Mouse (Mus musculus) midbrain, embryonic 10.5 days (tissue): ENCODE data around the gene Spesp1. TPM values are rescaled to one million over a fixed set of nuclear protein-coding genes. Genes with fewer than 3 reads are reported as not detected.
A peak's percentile ranks its signal among the peaks of the same experiment; 100 is the strongest.

ENCODE experiments used
- DNase-seq: peaks from one replicate; pipeline ENCODE4 v3.0.0-alpha.2; 2017; ENCODE audit warnings: low spot score
- H3K27ac ChIP-seq: fragments of 300-500 bp; sonication (generic); replicated peaks from 2 replicates; pipeline ENCODE4 v1.5.1; 2016; ENCODE audit warnings: mild to moderate bottlenecking
- H3K27me3 ChIP-seq: fragments of 300-500 bp; sonication (generic); 2 replicates; pipeline ENCODE4 v1.6.1; 2016; ENCODE audit warnings: low read depth, mild to moderate bottlenecking; ENCODE audit not compliant: poor library complexity, severe bottlenecking
- H3K36me3 ChIP-seq: fragments of 300-500 bp; sonication (generic); 2 replicates; pipeline ENCODE4 v1.6.1; 2016; ENCODE audit warnings: mild to moderate bottlenecking, moderate library complexity
- H3K4me1 ChIP-seq: fragments of 300-500 bp; sonication (generic); 2 replicates; pipeline ENCODE4 v1.6.1; 2016
- H3K4me3 ChIP-seq: fragments of 300-500 bp; sonication (generic); 2 replicates; pipeline ENCODE4 v1.5.1; 2016; ENCODE audit warnings: mild to moderate bottlenecking, moderate library complexity
- H3K9me3 ChIP-seq: fragments of 300-500 bp; sonication (generic); replicated peaks from 2 replicates; pipeline ENCODE4 v1.6.1; 2016; ENCODE audit warnings: mild to moderate bottlenecking
- WGBS: fragments of 180-500 bp; shearing (Covaris S2); methylation state at CpG from one replicate; pipeline ENCODE4 v1.1.7; 2016; 5-methylcytosine and 5-hydroxymethylcytosine counted together
- microRNA-seq: library from miRNA; unstranded; fragments of <30 nt; microRNA quantifications from one replicate; pipeline ENCODE4, GENCODE M21; 2017
- polyA plus RNA-seq: library from polyadenylated mRNA; unstranded; fragments of >200 nt; fragmentation: Nextera tagmentation; extraction: Ambion mirVana; gene quantifications from 2 replicates; pipeline ENCODE4 v1.2.1, GENCODE M21; 2016

The Spesp1 gene
- polyA plus RNA-seq, 1 experiment from 2014 or later: not detected

- no peak overlapping the region for H3K4me3 ChIP-seq
- H3K36me3 ChIP-seq: no peaks in the 10 kb centered on the region
- peaks cover 15% of the 10 kb centered on the region for H3K4me1 ChIP-seq
- DNase-seq: no peak
- H3K9me3 ChIP-seq: no peaks in the 10 kb centered on the region
- peaks cover 14% of the 10 kb centered on the region for H3K27me3 ChIP-seq
- WGBS: 88% methylated on average over 10 of the region's 10 CpGs
- H3K27ac ChIP-seq: no peak overlapping the region
Observed at GRCm38 (mm10) chr9:62240036-62240435, 42.0 kb downstream of the Spesp1 start.

- no peaks in the 10 kb centered on the region for H3K27me3 ChIP-seq
- no peak overlapping the region for H3K4me3 ChIP-seq
- DNase-seq: no peak
- H3K9me3 ChIP-seq: no peaks in the 10 kb centered on the region
- peaks cover 9% of the 10 kb centered on the region for H3K4me1 ChIP-seq
- 0 out of 2 replicates have a peak overlapping the region, but pooled peaks have one; percentile 20 for H3K27ac ChIP-seq
- WGBS: 77% methylated on average over 9 of the region's 9 CpGs
- no peaks in the 10 kb centered on the region for H3K36me3 ChIP-seq
Observed at GRCm38 (mm10) chr9:62237381-62237980, 44.5 kb downstream of the Spesp1 start.

GRCm38 (mm10) chr9:62235501-62235900 lies 46.5 kb downstream of the Spesp1 start:
- 86% methylated on average over 2 of the region's 2 CpGs for WGBS
- no peak overlapping the region for H3K4me3 ChIP-seq
- H3K9me3 ChIP-seq: no peaks in the 10 kb centered on the region
- no peaks in the 10 kb centered on the region for H3K27me3 ChIP-seq
- no peak for DNase-seq
- no peak overlapping the region for H3K27ac ChIP-seq
- H3K36me3 ChIP-seq: no peaks in the 10 kb centered on the region
- peaks cover 9% of the 10 kb centered on the region for H3K4me1 ChIP-seq

DNA sequence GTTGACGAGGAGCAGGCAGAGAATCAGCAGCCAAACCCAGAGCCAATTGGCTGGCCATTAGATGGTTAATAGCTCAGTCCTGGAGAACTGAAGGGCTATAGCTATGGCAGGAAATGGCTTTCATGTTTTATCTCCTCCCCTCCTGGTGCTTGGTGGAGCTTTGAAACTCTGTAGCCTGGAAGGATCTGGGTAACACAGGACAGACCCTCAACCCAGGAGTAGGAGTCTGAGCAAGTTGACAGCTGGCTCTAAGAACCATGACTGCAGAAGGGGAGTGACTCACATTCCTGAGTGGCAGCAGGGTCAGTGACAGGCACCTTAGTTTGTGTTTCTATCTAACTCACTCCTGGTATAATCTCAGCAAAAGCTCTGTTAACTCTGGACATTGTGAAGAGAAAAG lies 49.4 kb downstream of the Spesp1 start:
- 65% methylated on average over 1 of the region's 1 CpGs for WGBS
- DNase-seq: no peak
- Histone ChIP-seq H3K27me3 (no peaks in the 10 kb centered on the region), H3K4me1 (peaks cover 6% of the 10 kb centered on the region), H3K27ac (no peak overlapping the region), H3K36me3 (no peaks in the 10 kb centered on the region), H3K9me3 (no peaks in the 10 kb centered on the region), H3K4me3 (no peak overlapping the region)

DNA sequence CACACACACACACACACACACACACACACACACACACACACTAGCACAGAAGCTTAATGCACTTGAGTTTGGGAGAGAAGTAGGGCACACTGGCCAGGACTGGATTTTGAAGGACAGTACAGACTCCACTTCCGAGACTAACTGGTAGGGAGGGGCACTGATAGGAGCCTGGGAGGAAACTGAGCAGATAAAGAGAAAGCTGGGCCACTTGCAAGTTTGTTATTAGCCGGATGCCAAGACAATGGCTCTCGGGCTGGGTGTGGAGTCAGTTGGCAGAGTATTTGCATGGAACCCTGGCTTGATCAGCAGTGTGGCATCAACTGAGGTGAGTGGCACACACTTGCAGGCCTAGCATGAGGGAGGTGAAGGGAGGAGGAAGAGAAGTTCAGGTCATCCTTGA lies 51.0 kb downstream of the Spesp1 start:
- no peaks in the 10 kb centered on the region for H3K36me3 ChIP-seq
- 82% methylated on average over 3 of the region's 3 CpGs for WGBS
- H3K4me3 ChIP-seq: no peak overlapping the region
- no peaks in the 10 kb centered on the region for H3K9me3 ChIP-seq
- no peak for DNase-seq
- H3K4me1 ChIP-seq: no peaks in the 10 kb centered on the region
- no peaks in the 10 kb centered on the region for H3K27me3 ChIP-seq
- no peak overlapping the region for H3K27ac ChIP-seq

DNA sequence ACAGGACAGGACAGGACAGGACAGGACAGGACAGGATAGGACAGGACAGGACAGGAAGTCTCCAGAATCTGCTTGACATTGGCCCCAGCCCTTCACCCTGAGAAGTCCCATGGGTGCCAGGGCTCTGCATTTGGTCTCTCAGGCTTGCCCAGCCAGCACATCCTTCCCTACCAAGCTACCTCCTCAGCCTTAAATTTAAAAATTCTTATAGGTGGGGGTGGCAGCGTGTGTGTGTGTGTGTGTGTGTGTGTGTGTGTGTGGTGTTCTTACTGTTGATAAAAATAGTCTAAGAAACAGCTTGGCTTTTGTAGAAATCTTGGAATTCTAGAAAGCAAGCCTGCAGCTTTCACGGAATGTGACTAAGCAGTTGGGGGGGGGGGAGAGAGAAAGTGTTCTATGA lies 52.0 kb downstream of the Spesp1 start:
- 78% methylated on average over 2 of the region's 2 CpGs for WGBS
- Histone ChIP-seq H3K4me3 (no peak overlapping the region), H3K27me3 (no peaks in the 10 kb centered on the region), H3K4me1 (no peaks in the 10 kb centered on the region), H3K27ac (no peak overlapping the region), H3K9me3 (no peaks in the 10 kb centered on the region), H3K36me3 (no peaks in the 10 kb centered on the region)
- DNase-seq: no peak

DNA sequence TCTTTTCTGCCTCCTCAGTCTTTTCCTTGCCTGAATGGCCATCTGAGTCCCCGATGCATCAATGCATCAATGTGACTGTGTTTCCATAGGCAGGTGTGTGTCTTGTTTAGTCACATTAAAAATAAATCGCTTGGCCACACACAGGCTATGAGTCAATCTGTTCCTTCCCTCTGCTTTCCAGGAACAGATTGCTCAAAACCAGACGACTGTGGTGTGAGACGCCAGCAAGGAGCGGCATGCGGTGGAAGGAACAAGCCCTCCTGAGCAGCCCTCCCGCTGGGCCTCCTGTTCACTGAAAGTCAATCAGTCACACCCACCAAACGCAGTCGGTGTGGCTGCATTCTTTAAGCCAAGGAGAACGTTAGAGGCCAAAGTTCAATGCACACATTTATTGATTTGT lies 59.5 kb downstream of the Spesp1 start:
- WGBS: 15% methylated on average over 10 of the region's 10 CpGs
- H3K4me1 ChIP-seq: peaks cover 23% of the 10 kb centered on the region
- H3K27me3 ChIP-seq: no peaks in the 10 kb centered on the region
- no peak overlapping the region for H3K4me3 ChIP-seq
- no peaks in the 10 kb centered on the region for H3K9me3 ChIP-seq
- peak; percentile 24 for DNase-seq
- no peak overlapping the region for H3K27ac ChIP-seq
- no peaks in the 10 kb centered on the region for H3K36me3 ChIP-seq

DNA sequence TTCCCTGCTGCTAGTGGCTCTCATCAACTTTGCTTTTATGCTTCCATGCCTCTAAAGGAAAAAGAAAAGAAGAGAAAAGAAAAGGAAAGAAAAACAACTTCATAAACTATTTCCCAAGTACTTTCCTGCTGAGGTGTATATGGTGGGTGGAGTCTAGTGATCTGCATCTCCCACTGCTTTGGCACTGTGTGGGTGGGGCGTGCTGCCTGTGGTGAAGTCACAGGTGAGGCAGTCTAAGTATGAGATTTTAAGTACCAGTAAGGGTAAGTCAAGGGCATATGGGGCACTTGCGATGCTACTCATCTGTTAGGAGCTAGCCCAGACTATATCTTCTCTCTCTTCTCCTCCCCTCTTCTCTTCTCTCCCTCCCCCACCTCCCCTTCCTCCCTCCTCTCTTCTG lies 60.0 kb downstream of the Spesp1 start:
- DNase-seq: no peak
- no peaks in the 10 kb centered on the region for H3K9me3 ChIP-seq
- WGBS: 83% methylated on average over 2 of the region's 2 CpGs
- H3K36me3 ChIP-seq: no peaks in the 10 kb centered on the region
- H3K4me1 ChIP-seq: peaks cover 23% of the 10 kb centered on the region
- no peaks in the 10 kb centered on the region for H3K27me3 ChIP-seq
- no peak overlapping the region for H3K4me3 ChIP-seq
- H3K27ac ChIP-seq: no peak overlapping the region

Small RNA genes within 50 kb of the gene (microRNA-seq; reads per million reads assigned to microRNA genes)
- gene Gm25603: not detected

Other genes starting within 250 kb of the Spesp1 start
- 15.8 and 21.0 TPM in 2 replicates for gene Glce, start 159.6 kb downstream of the Spesp1 start, polyA plus RNA-seq
- 237 and 298 TPM in 2 replicates for gene Anp32a, start 59.1 kb upstream of the Spesp1 start, polyA plus RNA-seq